Mouse (Mus musculus) neutrophil, adult 65 days (primary cell): ENCODE measurements around the gene Rpl41. TPM values are rescaled to one million over a fixed set of nuclear protein-coding genes. Genes with fewer than 3 reads are reported as not detected.

Experiments
- total RNA-seq: library from RNA; stranded (reverse); gene quantifications from 2 replicates; pipeline ENCODE4 v1.2.4, GENCODE M21; 2023

Rpl41 gene
- total RNA-seq = 1,166 and 1,291 TPM in 2 replicates

GRCm38 (mm10) chr10:128548947-128549681 is at the start of gene Rpl41:
Rpl41 (minus strand) TSS chr10:128549305.

DNA sequence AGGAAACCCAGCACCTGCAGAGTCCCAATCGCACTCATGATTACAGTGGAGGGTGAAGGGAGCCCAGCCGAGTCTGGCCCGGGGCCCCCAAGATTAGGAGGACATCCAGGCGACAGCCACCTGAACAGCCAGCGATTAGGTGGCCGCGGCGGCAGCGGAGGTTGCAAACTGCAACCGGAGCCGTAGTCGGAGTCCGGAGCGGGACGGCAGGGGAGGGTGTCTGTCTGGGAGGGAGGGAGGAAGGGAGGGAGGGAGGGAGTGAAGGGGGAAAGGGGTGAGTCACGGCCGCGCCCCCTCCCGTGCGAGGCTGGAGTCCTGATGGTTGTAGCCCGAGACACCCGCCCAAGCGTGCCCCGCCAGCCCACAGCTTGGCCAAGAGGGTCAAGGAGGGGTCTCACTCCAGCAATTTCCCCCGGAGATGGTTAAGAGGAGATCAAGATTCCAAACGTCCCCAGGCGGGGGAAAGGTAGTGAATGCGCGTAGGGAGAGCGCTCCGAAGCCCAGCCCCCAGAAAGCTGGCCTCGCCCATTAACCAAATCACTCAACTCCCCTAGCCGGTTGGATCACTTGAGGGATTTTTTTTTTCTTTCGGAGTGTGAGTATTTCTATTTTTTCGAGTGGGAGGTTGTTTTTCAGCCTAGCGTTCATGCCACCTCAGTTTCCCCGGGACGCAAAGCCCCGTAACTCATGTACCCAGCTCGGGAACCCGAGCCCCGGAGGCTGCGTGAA is 40.5 kb upstream of the Rpl41 start, which contains the start of gene Erbb3:
TSS of gene Erbb3 (minus strand) at position 189 of the 729 bp plus-strand sequence.

GRCm38 (mm10) chr10:128565788-128566531 is 16.9 kb upstream of the Rpl41 start, which contains the start of gene Pa2g4:
Pa2g4 (minus strand) TSS chr10:128565987.

GRCm38 (mm10) chr10:128547361-128548032 is 1.6 kb downstream of the Rpl41 start, which contains the start of gene Zc3h10:
Zc3h10 (minus strand) TSS chr10:128547774.

GRCm38 (mm10) chr10:128525671-128526308 is 23.3 kb downstream of the Rpl41 start, which contains the start of gene Esyt1:
Esyt1 (minus strand) TSS chr10:128525871.

GRCm38 (mm10) chr10:128498590-128498989 is 50.5 kb downstream of the Rpl41 start, which contains the start of gene Myl6b:
Myl6b (minus strand) TSS chr10:128498685.

Other genes starting within 250 kb of the Rpl41 start
- gene Pan2, start 246.0 kb downstream of the Rpl41 start, total RNA-seq = 26.5 and 36.7 TPM in 2 replicates
- 25.3 and 30.7 TPM in 2 replicates for gene Cnpy2, start 226.8 kb downstream of the Rpl41 start, total RNA-seq
- gene Cs, start 211.6 kb downstream of the Rpl41 start, total RNA-seq = 85.9 and 94.3 TPM in 2 replicates
- gene Coq10a, start 180.3 kb downstream of the Rpl41 start, total RNA-seq = 15.2 and 19.1 TPM in 2 replicates
- 29.8 and 44.1 TPM in 2 replicates for gene Ankrd52, start 172.2 kb downstream of the Rpl41 start, total RNA-seq
- not detected in 2 replicates for gene Slc39a5, start 148.1 kb downstream of the Rpl41 start, total RNA-seq
- gene Nabp2, start 137.8 kb downstream of the Rpl41 start, total RNA-seq = 23.4 and 31.8 TPM in 2 replicates
- gene Rnf41, start 137.6 kb downstream of the Rpl41 start, total RNA-seq = 37.4 and 48.3 TPM in 2 replicates
- gene Smarcc2, start 90.1 kb downstream of the Rpl41 start, total RNA-seq = 79.4 TPM in 2 replicates
- gene Myl6, start 55.2 kb downstream of the Rpl41 start, total RNA-seq = 1,119 and 1,205 TPM in 2 replicates
- 1.9 and 2.0 TPM in 2 replicates for gene Myl6b, start 50.6 kb downstream of the Rpl41 start, total RNA-seq
- gene Esyt1, start 23.4 kb downstream of the Rpl41 start, total RNA-seq = 116 and 144 TPM in 2 replicates
- gene Zc3h10, start 1.5 kb downstream of the Rpl41 start, total RNA-seq = 21.4 and 25.9 TPM in 2 replicates
- gene Pa2g4, start 16.7 kb upstream of the Rpl41 start, total RNA-seq = 28.5 and 31.0 TPM in 2 replicates
- gene Erbb3, start 40.3 kb upstream of the Rpl41 start, total RNA-seq = 0.35 and 0.50 TPM in 2 replicates
- 150 and 359 TPM in 2 replicates for gene Rps26, start 77.4 kb upstream of the Rpl41 start, total RNA-seq
- gene Ikzf4, start 96.7 kb upstream of the Rpl41 start, total RNA-seq = 0.16 TPM in 1 of 2 replicates, not detected in the other
- 1.0 and 1.2 TPM in 2 replicates for gene Suox, start 124.8 kb upstream of the Rpl41 start, total RNA-seq
- 95.8 and 96.9 TPM in 2 replicates for gene Rab5b, start 147.0 kb upstream of the Rpl41 start, total RNA-seq
- 2.3 and 2.6 TPM in 2 replicates for gene Pmel, start 154.9 kb upstream of the Rpl41 start, total RNA-seq
- gene Cdk2, start 155.7 kb upstream of the Rpl41 start, total RNA-seq = 71.8 and 90.9 TPM in 2 replicates
- gene Dgka, start 195.6 kb upstream of the Rpl41 start, total RNA-seq = 46.0 and 58.2 TPM in 2 replicates
- gene Pym1, start 198.6 kb upstream of the Rpl41 start, total RNA-seq = 23.9 and 25.2 TPM in 2 replicates
- 4.7 and 6.9 TPM in 2 replicates for gene Mmp19, start 241.6 kb upstream of the Rpl41 start, total RNA-seq